Mouse (Mus musculus) stomach, postnatal 0 days (tissue): ENCODE results near the gene Samd4b.
"Not testable (repeated sequence)": the region's sequence is repeated elsewhere in the genome, so short reads cannot be mapped to it uniquely, and the experiment has no call there.

Experiments used
- CTCF ChIP-seq: IDR thresholded peaks from 2 replicates; pipeline ENCODE4 v1.5.1; 2016; ENCODE audit warnings: antibody characterized with exemption, low read depth, mild to moderate bottlenecking, moderate library complexity
- EP300 ChIP-seq: optimal IDR thresholded peaks from 2 replicates; pipeline ENCODE3; 2016; ENCODE audit warnings: antibody characterized with exemption

GRCm38 (mm10) chr7:28386877-28387276 is 211.1 kb downstream of the Samd4b start:
- TF ChIP-seq CTCF, EP300: not testable (repeated sequence)
